Mouse (Mus musculus): ENCODE results near the gene Sult2b1.

DNA sequence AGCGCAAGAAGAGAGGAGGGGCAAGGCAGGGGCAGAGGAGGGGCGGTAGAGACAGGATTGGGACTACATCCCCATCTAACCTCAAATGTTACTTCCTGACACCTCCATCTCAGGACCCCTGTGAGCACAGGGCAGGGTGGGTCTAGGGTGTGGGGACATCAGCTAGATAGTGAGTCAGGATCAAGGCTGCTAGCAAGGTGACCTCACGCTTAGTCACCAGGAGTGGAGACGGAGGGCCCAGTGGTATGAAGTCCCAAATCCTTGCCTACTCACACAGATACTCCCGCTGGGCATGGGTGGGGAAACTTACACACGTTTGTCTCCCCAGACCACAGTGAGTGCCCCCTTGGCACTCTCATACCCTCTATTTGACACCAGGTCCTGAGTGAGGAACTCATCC is 18.1 kb upstream of the Sult2b1 start:
- TF ChIP-seq CTCF (IDR thresholded peaks at IDR 0.05; ENCODE audit: insufficient read depth, low read length) (no peak), POLR2A (IDR thresholded peaks at IDR 0.05; ENCODE audit: borderline replicate concordance, extremely low read depth, low read depth, low read length) (no peak)
